Mouse (Mus musculus): ENCODE data around the gene Spsb1. TPM values are rescaled to one million over a fixed set of nuclear protein-coding genes. Genes with fewer than 3 reads are reported as not detected.

Gene Spsb1
- total and polyA plus RNA-seq, 2 experiments = 0.91 to 0.92 TPM

DNA sequence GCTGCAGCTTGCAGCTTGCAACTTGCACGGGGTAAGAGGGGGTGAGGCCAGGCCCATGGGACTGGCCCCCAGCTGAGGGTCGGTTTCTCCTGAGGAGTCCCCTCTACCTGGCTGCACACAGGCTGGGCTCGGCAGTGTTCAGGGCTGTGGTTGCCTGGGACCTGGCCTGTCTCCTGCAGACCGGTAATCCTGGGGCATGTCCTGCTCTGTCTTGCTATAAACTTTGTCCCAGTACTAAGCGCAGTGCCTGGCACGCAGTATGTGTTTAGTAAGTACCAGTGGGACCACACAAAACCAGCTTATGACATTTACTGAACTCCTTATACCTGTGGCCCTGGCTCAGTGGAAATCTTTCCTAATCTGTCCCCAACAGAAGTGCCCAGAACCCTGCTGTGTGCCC lies 10.8 kb upstream of the Spsb1 start:
- TF ChIP-seq POLR2A (IDR thresholded peaks at IDR 0.05; ENCODE audit: extremely low read depth, insufficient read depth, low read length) = no peak
- no peak for TF ChIP-seq CTCF (IDR thresholded peaks at IDR 0.05; ENCODE audit: low read depth, low read length)
- no peaks in the 10 kb centered on the region for H3K36me3 ChIP-seq (ENCODE audit: control insufficient read depth, insufficient read depth, low read length)
- H3K79me2 ChIP-seq (ENCODE audit: control insufficient read depth, insufficient read depth, low read length) = no peaks in the 10 kb centered on the region
- DNase-seq (ENCODE audit: extremely low read depth, low read depth, low spot score) = peak; percentile 75
- peaks cover 8% of the 10 kb centered on the region for H3K4me1 ChIP-seq (ENCODE audit: control insufficient read depth, insufficient read depth, low read length)
- H3K27ac ChIP-seq (replicated peaks; ENCODE audit: insufficient read depth, low read depth, low read length) = no peak overlapping the region
- H3K27me3 ChIP-seq (ENCODE audit: control insufficient read depth, insufficient read depth, low read length) = no peaks in the 10 kb centered on the region
- H3K4me3 ChIP-seq (ENCODE audit: insufficient read depth, low read depth, low read length) = no peak overlapping the region
- 0 out of 2 replicates have a peak overlapping the region, but pooled peaks have one; percentile 5 for H3K9ac ChIP-seq (ENCODE audit: low read depth, low read length)
- WGBS = 29% methylated on average over 6 of the region's 6 CpGs

DNA sequence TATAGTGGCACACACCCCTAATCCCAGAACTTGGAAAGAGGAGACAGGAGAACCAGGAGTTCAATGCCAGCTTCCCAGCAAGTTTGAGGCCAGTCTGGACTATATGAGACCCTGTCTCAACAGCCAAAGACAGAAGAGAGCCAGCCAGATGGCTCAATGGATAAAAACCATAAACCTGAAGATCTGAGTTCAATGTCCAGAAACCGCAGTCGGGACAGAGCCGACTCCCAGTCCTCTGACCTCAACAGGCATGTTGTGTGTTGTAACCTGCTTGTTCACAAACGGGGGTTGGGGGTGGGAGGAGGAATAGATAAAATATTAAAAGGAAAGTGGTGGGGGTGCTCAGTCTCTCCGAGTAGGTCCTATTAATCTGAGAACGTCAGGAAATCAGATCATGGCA lies 10.4 kb upstream of the Spsb1 start:
- Histone ChIP-seq H3K27ac (replicated peaks; ENCODE audit: insufficient read depth, low read depth, low read length) (no peak overlapping the region), H3K79me2 (ENCODE audit: control insufficient read depth, insufficient read depth, low read length) (no peaks in the 10 kb centered on the region), H3K4me3 (ENCODE audit: insufficient read depth, low read depth, low read length) (no peak overlapping the region), H3K9ac (ENCODE audit: low read depth, low read length) (no peak overlapping the region), H3K4me1 (ENCODE audit: control insufficient read depth, insufficient read depth, low read length) (peaks cover 8% of the 10 kb centered on the region), H3K36me3 (ENCODE audit: control insufficient read depth, insufficient read depth, low read length) (no peaks in the 10 kb centered on the region), H3K27me3 (ENCODE audit: control insufficient read depth, insufficient read depth, low read length) (no peaks in the 10 kb centered on the region)
- 14% methylated on average over 6 of the region's 6 CpGs for WGBS
- TF ChIP-seq POLR2A (IDR thresholded peaks at IDR 0.05; ENCODE audit: extremely low read depth, insufficient read depth, low read length) (no peak), CTCF (IDR thresholded peaks at IDR 0.05; ENCODE audit: low read depth, low read length) (no peak)
- DNase-seq (ENCODE audit: extremely low read depth, low read depth, low spot score) = peak; percentile 69

DNA sequence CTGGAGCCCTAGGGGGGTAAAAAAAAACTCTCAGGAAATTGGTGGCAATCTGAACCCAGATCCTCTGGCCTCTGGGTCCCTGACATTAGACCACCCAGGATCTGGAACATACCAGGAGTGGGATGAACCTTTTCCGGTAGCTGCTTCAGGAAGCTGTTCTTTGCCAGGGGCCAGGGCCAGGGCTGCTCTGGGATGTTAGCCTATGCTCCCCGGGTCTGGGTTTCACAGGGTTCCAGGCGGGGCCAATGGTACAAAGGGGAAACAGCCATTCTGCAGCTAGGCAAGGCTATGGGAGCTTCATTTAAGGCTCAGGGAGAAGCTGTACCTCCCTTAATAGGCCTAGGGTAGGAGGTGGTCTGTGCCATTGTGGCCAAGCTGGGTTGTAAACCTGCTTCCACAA lies 9.9 kb upstream of the Spsb1 start:
- Histone ChIP-seq H3K36me3 (ENCODE audit: control insufficient read depth, insufficient read depth, low read length) (no peaks in the 10 kb centered on the region), H3K4me1 (ENCODE audit: control insufficient read depth, insufficient read depth, low read length) (peaks cover 8% of the 10 kb centered on the region), H3K79me2 (ENCODE audit: control insufficient read depth, insufficient read depth, low read length) (no peaks in the 10 kb centered on the region), H3K27me3 (ENCODE audit: control insufficient read depth, insufficient read depth, low read length) (no peaks in the 10 kb centered on the region), H3K4me3 (ENCODE audit: insufficient read depth, low read depth, low read length) (no peak overlapping the region), H3K9ac (ENCODE audit: low read depth, low read length) (no peak overlapping the region), H3K27ac (replicated peaks; ENCODE audit: insufficient read depth, low read depth, low read length) (no peak overlapping the region)
- DNase-seq (ENCODE audit: extremely low read depth, low read depth, low spot score) = peak; percentile 9
- TF ChIP-seq POLR2A (IDR thresholded peaks at IDR 0.05; ENCODE audit: extremely low read depth, insufficient read depth, low read length) = no peak
- no peak for TF ChIP-seq CTCF (IDR thresholded peaks at IDR 0.05; ENCODE audit: low read depth, low read length)
- WGBS = 45% methylated on average over 3 of the region's 3 CpGs

DNA sequence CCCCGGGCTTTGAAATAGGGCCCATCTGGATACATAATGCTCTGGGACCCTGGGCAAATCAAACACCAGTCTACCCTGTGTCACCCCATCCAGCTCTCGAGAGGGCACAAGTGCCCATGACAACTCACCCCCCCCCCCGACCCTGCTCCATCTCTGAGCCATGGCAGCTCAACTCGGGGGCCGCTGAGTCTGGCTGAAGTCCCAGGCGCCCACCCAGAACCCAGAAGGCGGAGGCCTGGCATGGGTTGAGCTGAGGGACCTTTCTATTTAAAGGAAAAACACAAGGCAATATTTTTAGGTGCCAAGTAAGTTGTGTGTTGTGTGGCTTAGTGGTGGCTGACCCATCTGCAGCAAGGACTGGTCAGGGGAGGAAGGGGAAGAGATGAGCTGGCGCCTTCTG lies 9.4 kb upstream of the Spsb1 start:
- H3K79me2 ChIP-seq (ENCODE audit: control insufficient read depth, insufficient read depth, low read length) = no peaks in the 10 kb centered on the region
- TF ChIP-seq CTCF (IDR thresholded peaks at IDR 0.05; ENCODE audit: low read depth, low read length) (no peak), POLR2A (IDR thresholded peaks at IDR 0.05; ENCODE audit: extremely low read depth, insufficient read depth, low read length) (no peak)
- H3K4me3 ChIP-seq (ENCODE audit: insufficient read depth, low read depth, low read length) = no peak overlapping the region
- H3K9ac ChIP-seq (ENCODE audit: low read depth, low read length) = no peak overlapping the region
- no peak for DNase-seq (ENCODE audit: extremely low read depth, low read depth, low spot score)
- 89% methylated on average over 8 of the region's 8 CpGs for WGBS
- H3K27ac ChIP-seq (replicated peaks; ENCODE audit: insufficient read depth, low read depth, low read length) = no peak overlapping the region
- no peaks in the 10 kb centered on the region for H3K27me3 ChIP-seq (ENCODE audit: control insufficient read depth, insufficient read depth, low read length)
- peaks cover 8% of the 10 kb centered on the region for H3K4me1 ChIP-seq (ENCODE audit: control insufficient read depth, insufficient read depth, low read length)
- H3K36me3 ChIP-seq (ENCODE audit: control insufficient read depth, insufficient read depth, low read length) = no peaks in the 10 kb centered on the region

DNA sequence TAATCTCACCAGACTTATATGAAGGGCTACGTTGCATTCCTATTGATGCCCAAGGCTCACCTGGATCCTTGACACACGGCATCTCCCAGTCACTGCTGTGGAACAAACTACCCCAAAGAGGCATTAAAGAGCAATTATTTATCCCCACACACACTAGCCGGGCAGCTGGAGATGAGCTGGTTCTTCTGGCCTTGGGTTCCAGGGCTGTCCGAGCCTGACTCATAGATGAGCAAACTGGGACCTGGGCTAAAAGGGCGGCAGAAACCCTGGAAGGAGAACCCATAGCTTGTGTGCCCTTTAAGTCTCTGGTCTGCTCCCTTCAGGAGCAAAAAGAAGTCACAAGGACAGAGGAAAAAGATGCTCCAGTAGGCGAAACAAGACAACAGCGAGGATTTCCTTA lies 5.5 kb upstream of the Spsb1 start:
- Histone ChIP-seq H3K4me1 (ENCODE audit: control insufficient read depth, insufficient read depth, low read length) (peaks cover 2% of the 10 kb centered on the region; the same call in 1 of the 2 replicates), H3K27me3 (ENCODE audit: control insufficient read depth, insufficient read depth, low read length) (no peaks in the 10 kb centered on the region), H3K27ac (replicated peaks; ENCODE audit: insufficient read depth, low read depth, low read length) (no peak overlapping the region), H3K9ac (ENCODE audit: low read depth, low read length) (no peak overlapping the region), H3K79me2 (ENCODE audit: control insufficient read depth, insufficient read depth, low read length) (no peaks in the 10 kb centered on the region), H3K36me3 (ENCODE audit: control insufficient read depth, insufficient read depth, low read length) (no peaks in the 10 kb centered on the region), H3K4me3 (ENCODE audit: insufficient read depth, low read depth, low read length) (no peak overlapping the region)
- TF ChIP-seq CTCF (IDR thresholded peaks at IDR 0.05; ENCODE audit: low read depth, low read length) (no peak), POLR2A (IDR thresholded peaks at IDR 0.05; ENCODE audit: extremely low read depth, insufficient read depth, low read length) (no peak)
- DNase-seq (ENCODE audit: extremely low read depth, low read depth, low spot score) = no peak
- 89% methylated on average over 7 of the region's 7 CpGs for WGBS

DNA sequence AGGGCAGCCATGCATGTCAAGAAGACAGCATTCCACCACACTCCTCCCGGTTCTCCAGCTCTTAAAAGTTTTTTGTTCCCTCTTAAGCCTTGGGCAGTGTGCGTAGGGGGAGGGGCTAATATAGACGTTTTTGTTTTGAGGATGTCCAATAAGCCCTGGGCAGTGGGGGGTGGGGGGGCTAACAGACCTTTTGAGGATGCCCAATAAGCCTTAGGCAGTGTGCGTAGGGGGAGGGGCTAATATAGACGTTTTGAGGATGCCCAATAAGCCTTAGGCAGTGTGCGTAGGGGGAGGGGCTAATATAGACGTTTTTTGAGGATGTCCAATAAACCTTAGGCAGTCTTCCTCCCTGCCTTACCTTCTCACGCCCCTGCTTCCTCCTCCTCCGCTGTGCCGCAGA lies 5.0 kb upstream of the Spsb1 start:
- Histone ChIP-seq H3K79me2 (ENCODE audit: control insufficient read depth, insufficient read depth, low read length) (no peaks in the 10 kb centered on the region), H3K36me3 (ENCODE audit: control insufficient read depth, insufficient read depth, low read length) (no peaks in the 10 kb centered on the region), H3K9ac (ENCODE audit: low read depth, low read length) (no peak overlapping the region), H3K27me3 (ENCODE audit: control insufficient read depth, insufficient read depth, low read length) (no peaks in the 10 kb centered on the region), H3K4me1 (ENCODE audit: control insufficient read depth, insufficient read depth, low read length) (peaks cover 1% of the 10 kb centered on the region), H3K27ac (replicated peaks; ENCODE audit: insufficient read depth, low read depth, low read length) (no peak overlapping the region), H3K4me3 (ENCODE audit: insufficient read depth, low read depth, low read length) (no peak overlapping the region)
- TF ChIP-seq POLR2A (IDR thresholded peaks at IDR 0.05; ENCODE audit: extremely low read depth, insufficient read depth, low read length) = no peak
- TF ChIP-seq CTCF (IDR thresholded peaks at IDR 0.05; ENCODE audit: low read depth, low read length) = no peak
- WGBS = 59% methylated on average over 10 of the region's 10 CpGs
- DNase-seq (ENCODE audit: extremely low read depth, low read depth, low spot score) = no peak

Data from liver, adult 2 months (tissue).